Mouse (Mus musculus) brain, embryonic 18.5 days (tissue): ENCODE data around the gene Snrnp200.
"Not testable (repeated sequence)": the region's sequence is repeated elsewhere in the genome, so short reads cannot be mapped to it uniquely, and the experiment has no call there.

Experiments
- DNase-seq: peaks from one replicate; pipeline ENCODE4 v3.0.0-alpha.2; 2012; ENCODE audit warnings: low read depth, low spot score

The Snrnp200 gene

GRCm38 (mm10) chr2:127252787-127253186 is 44.6 kb downstream of the Snrnp200 start:
- no peak for DNase-seq

- DNase-seq = no peak
Measured at GRCm38 (mm10) chr2:127254604-127255134, 46.5 kb downstream of the Snrnp200 start.

GRCm38 (mm10) chr2:127255294-127255693 is 47.1 kb downstream of the Snrnp200 start:
- DNase-seq = no peak

- no peak for DNase-seq
Measured at GRCm38 (mm10) chr2:127259340-127259739, 51.2 kb downstream of the Snrnp200 start.

- DNase-seq = no peak
Measured at GRCm38 (mm10) chr2:127262480-127262879, 54.3 kb downstream of the Snrnp200 start.

- DNase-seq = no peak
Measured at GRCm38 (mm10) chr2:127267854-127268253, 59.7 kb downstream of the Snrnp200 start.

GRCm38 (mm10) chr2:127269491-127270299 is 61.5 kb downstream of the Snrnp200 start, which contains the start of gene Stard7:
Gene Stard7 (plus strand): TSS chr2:127270218.
- DNase-seq = peak; percentile 93

- no peak for DNase-seq
Measured at GRCm38 (mm10) chr2:127270300-127271041, 62.3 kb downstream of the Snrnp200 start.

GRCm38 (mm10) chr2:127271042-127271515 is 62.9 kb downstream of the Snrnp200 start:
- no peak for DNase-seq

GRCm38 (mm10) chr2:127272049-127272448 is 63.9 kb downstream of the Snrnp200 start:
- DNase-seq = not testable (repeated sequence)

- DNase-seq = no peak
Measured at GRCm38 (mm10) chr2:127272806-127273205, 64.6 kb downstream of the Snrnp200 start.

- no peak for DNase-seq
Measured at GRCm38 (mm10) chr2:127274590-127274989, 66.4 kb downstream of the Snrnp200 start.

GRCm38 (mm10) chr2:127275551-127276320 is 67.5 kb downstream of the Snrnp200 start:
- DNase-seq = no peak

- DNase-seq = no peak
Measured at GRCm38 (mm10) chr2:127278162-127278561, 70.0 kb downstream of the Snrnp200 start.
